Mouse (Mus musculus) hindbrain, embryonic 11.5 days (tissue): Measurements from ENCODE around the gene Slc25a43. TPM values are rescaled to one million over a fixed set of nuclear protein-coding genes. Genes with fewer than 3 reads are reported as not detected.
A peak's percentile ranks its signal among the peaks of the same experiment; 100 is the strongest.

Experiments used
- ATAC-seq: fragments of 200-750 bp; cut with Nextera tagmentation; 2 replicates; pipeline ENCODE4 v1.8.0; 2017; ENCODE audit warnings: mild to moderate bottlenecking, moderate TSS enrichment, moderate library complexity; ENCODE audit not compliant: low FRiP score
- DNase-seq: peaks from one replicate; pipeline ENCODE4 v3.0.0-alpha.2; 2015; ENCODE audit warnings: low spot score
- H3K27ac ChIP-seq: fragments of 300-500 bp; sonication (generic); 2 replicates; pipeline ENCODE4 v1.5.1; 2014; ENCODE audit warnings: mild to moderate bottlenecking, low read depth, low read length
- H3K27me3 ChIP-seq: fragments of 300-500 bp; sonication (generic); 2 replicates; pipeline ENCODE4 v1.6.1; 2014; ENCODE audit warnings: mild to moderate bottlenecking, low read length, moderate library complexity, mixed read lengths; ENCODE audit not compliant: control insufficient read depth, insufficient read depth
- H3K36me3 ChIP-seq: fragments of 300-500 bp; sonication (generic); 2 replicates; pipeline ENCODE4 v1.6.1; 2014; ENCODE audit warnings: mild to moderate bottlenecking, low read length, moderate library complexity, mixed read lengths; ENCODE audit not compliant: control insufficient read depth, insufficient read depth
- H3K4me1 ChIP-seq: fragments of 300-500 bp; sonication (generic); replicated peaks from 2 replicates; pipeline ENCODE4 v1.6.1; 2014; ENCODE audit warnings: low read length, mixed read lengths; ENCODE audit not compliant: control insufficient read depth, insufficient read depth
- H3K4me2 ChIP-seq: fragments of 300-500 bp; sonication (generic); replicated peaks from 2 replicates; pipeline ENCODE4 v1.6.1; 2014; ENCODE audit warnings: mild to moderate bottlenecking, low read depth, low read length
- H3K4me3 ChIP-seq: fragments of 300-500 bp; sonication (generic); 2 replicates; pipeline ENCODE4 v1.5.1; 2014; ENCODE audit warnings: low read depth, low read length
- H3K9ac ChIP-seq: fragments of 300-500 bp; sonication (generic); 2 replicates; pipeline ENCODE4 v1.6.1; 2014; ENCODE audit warnings: low read depth, low read length
- H3K9me3 ChIP-seq: fragments of 300-500 bp; sonication (generic); 2 replicates; pipeline ENCODE4 v1.6.1; 2016; ENCODE audit warnings: low read length; ENCODE audit not compliant: control insufficient read depth
- WGBS: fragments of 180-500 bp; shearing (Covaris S2); extraction: QIAGEN DNeasy Blood & Tissue Kit; methylation state at CpG from one replicate; pipeline ENCODE4 v1.1.7; 2014; 5-methylcytosine and 5-hydroxymethylcytosine counted together
- polyA plus RNA-seq: library from polyadenylated mRNA; unstranded; fragments of >200 nt; fragmentation: Nextera tagmentation; extraction: Ambion mirVana; gene quantifications from 2 replicates; pipeline ENCODE4 v1.2.1, GENCODE M21; 2014

The Slc25a43 gene
- polyA plus RNA-seq, 1 experiment from 2014 or later = 1.2 TPM

DNA sequence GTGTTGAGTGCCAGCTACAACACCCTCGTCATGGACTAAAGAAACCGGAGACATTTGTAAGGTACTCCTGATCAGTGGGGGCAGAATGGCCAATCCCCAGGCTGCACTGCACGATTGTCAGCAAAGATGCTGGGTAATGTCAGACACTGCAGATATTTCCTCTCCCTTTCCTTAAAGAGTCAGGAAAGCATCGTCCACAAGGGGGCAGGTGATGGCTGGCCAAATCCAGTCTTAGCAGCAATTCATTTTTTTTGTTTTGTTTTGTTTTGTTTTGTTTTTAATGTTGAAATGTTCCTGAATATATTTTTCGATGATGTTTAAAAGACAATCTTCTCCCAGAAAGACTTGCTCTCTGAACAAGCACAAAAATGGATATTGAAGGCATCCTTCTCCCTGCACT, 67.9 kb downstream of the Slc25a43 start:
- ATAC-seq (no peak), DNase-seq (peak; percentile 35)
- no peak overlapping the region for H3K27ac ChIP-seq
- no peaks in the 10 kb centered on the region for H3K27me3 ChIP-seq
- no peak overlapping the region for H3K9ac ChIP-seq
- no peaks in the 10 kb centered on the region for H3K9me3 ChIP-seq
- WGBS = 55% methylated on average over 5 of the region's 5 CpGs
- no peak overlapping the region for H3K4me2 ChIP-seq
- H3K4me3 ChIP-seq = no peak overlapping the region
- no peaks in the 10 kb centered on the region for H3K36me3 ChIP-seq
- no peaks in the 10 kb centered on the region for H3K4me1 ChIP-seq

- ATAC-seq = no peak
Measured at GRCm38 (mm10) chrX:36814161-36814836, 70.8 kb downstream of the Slc25a43 start.

GRCm38 (mm10) chrX:36815022-36815421, 71.6 kb downstream of the Slc25a43 start:
- DNase-seq (no peak), ATAC-seq (no peak)
- Histone ChIP-seq H3K27me3 (no peaks in the 10 kb centered on the region), H3K4me1 (no peaks in the 10 kb centered on the region), H3K9ac (no peak overlapping the region), H3K9me3 (no peaks in the 10 kb centered on the region), H3K36me3 (no peaks in the 10 kb centered on the region), H3K4me3 (no peak overlapping the region), H3K4me2 (no peak overlapping the region), H3K27ac (no peak overlapping the region)
- WGBS = 89% methylated on average over 4 of the region's 4 CpGs

More at GRCm38 (mm10) chrX:36814161-36814836, 70.8 kb downstream of the Slc25a43 start:
- Histone ChIP-seq H3K9me3 (no peaks in the 10 kb centered on the region), H3K4me1 (no peaks in the 10 kb centered on the region), H3K27ac (no peak overlapping the region), H3K27me3 (no peaks in the 10 kb centered on the region), H3K9ac (no peak overlapping the region), H3K36me3 (no peaks in the 10 kb centered on the region), H3K4me3 (no peak overlapping the region), H3K4me2 (no peak overlapping the region)
- WGBS = 91% methylated on average over 8 of the region's 8 CpGs
- DNase-seq = no peak

- no peak overlapping the region for H3K27ac ChIP-seq
- no peak overlapping the region for H3K4me3 ChIP-seq
- no peak overlapping the region for H3K4me2 ChIP-seq
- ATAC-seq = no peak
- 78% methylated on average over 4 of the region's 4 CpGs for WGBS
- no peaks in the 10 kb centered on the region for H3K4me1 ChIP-seq
- no peaks in the 10 kb centered on the region for H3K9me3 ChIP-seq
- DNase-seq = no peak
- H3K27me3 ChIP-seq = no peaks in the 10 kb centered on the region
- H3K36me3 ChIP-seq = no peaks in the 10 kb centered on the region
- H3K9ac ChIP-seq = no peak overlapping the region
Measured at GRCm38 (mm10) chrX:36815439-36815838, 72.0 kb downstream of the Slc25a43 start.

- Histone ChIP-seq H3K4me2 (peak overlapping the region; percentile 26), H3K4me3 (peak overlapping the region; percentile 8; the same call in 1 of the 2 replicates), H3K36me3 (no peaks in the 10 kb centered on the region), H3K9me3 (no peaks in the 10 kb centered on the region), H3K9ac (0 out of 2 replicates have a peak overlapping the region, but pooled peaks have one; percentile 23), H3K4me1 (no peaks in the 10 kb centered on the region), H3K27me3 (no peaks in the 10 kb centered on the region), H3K27ac (peak overlapping the region; percentile 89)
- ATAC-seq (peak; percentile 50), DNase-seq (peak; percentile 25)
- 27% methylated on average over 8 of the region's 8 CpGs for whole genome bisulfite sequencing
Measured at GRCm38 (mm10) chrX:36816368-36816899, 73.0 kb downstream of the Slc25a43 start.

DNA sequence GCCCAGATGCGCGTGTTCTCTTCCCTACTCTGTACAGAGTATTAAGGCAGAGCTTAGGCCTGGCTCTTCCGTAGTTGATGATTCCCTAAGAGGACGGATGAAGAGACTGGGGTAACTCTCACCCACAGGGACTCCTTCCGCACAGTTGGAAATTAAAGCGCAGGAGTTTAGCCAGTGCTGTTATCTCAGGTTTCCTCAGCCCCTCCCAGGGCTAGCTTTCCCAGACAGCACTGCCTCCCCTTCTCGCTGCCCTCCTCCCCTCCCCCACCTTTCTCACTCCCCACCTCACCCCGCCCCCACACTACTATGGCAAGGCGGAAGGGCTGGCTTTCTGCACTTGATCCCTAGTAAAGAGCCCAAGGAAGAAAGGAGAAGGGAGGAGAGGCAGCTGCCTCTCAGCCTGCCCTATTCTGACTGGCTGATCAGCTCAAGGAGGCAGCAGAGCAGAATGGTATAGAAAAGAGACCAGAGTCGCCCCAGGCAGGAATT, 73.5 kb downstream of the Slc25a43 start:
- 16% methylated on average over 10 of the region's 10 CpGs for WGBS
- 0 out of 2 replicates have a peak overlapping the region, but pooled peaks have one; percentile 23 for H3K9ac ChIP-seq

GRCm38 (mm10) chrX:36819575-36819974, 76.1 kb downstream of the Slc25a43 start:
- Histone ChIP-seq H3K9ac (no peak overlapping the region), H3K4me3 (no peak overlapping the region), H3K4me1 (no peaks in the 10 kb centered on the region), H3K36me3 (no peaks in the 10 kb centered on the region), H3K27me3 (no peaks in the 10 kb centered on the region), H3K27ac (no peak overlapping the region), H3K4me2 (no peak overlapping the region), H3K9me3 (no peaks in the 10 kb centered on the region)
- ATAC-seq (no peak), DNase-seq (no peak)
- 68% methylated on average over 3 of the region's 4 CpGs for WGBS

More for the DNA sequence above, 73.5 kb downstream of the Slc25a43 start:
- Histone ChIP-seq H3K9me3 (no peaks in the 10 kb centered on the region), H3K27ac (peak overlapping the region; percentile 89), H3K4me1 (no peaks in the 10 kb centered on the region), H3K27me3 (no peaks in the 10 kb centered on the region), H3K4me2 (peak overlapping the region; percentile 26), H3K4me3 (0 out of 2 replicates have a peak overlapping the region, but pooled peaks have one; percentile 2), H3K36me3 (no peaks in the 10 kb centered on the region)
- DNase-seq (peak; percentile 77), ATAC-seq (peak; percentile 87)

GRCm38 (mm10) chrX:36820201-36820600, 76.7 kb downstream of the Slc25a43 start:
- H3K9me3 ChIP-seq = no peaks in the 10 kb centered on the region
- H3K4me3 ChIP-seq = no peak overlapping the region
- no peak overlapping the region for H3K4me2 ChIP-seq
- ATAC-seq = peak; percentile 63
- 19% methylated on average over 4 of the region's 4 CpGs for WGBS
- H3K36me3 ChIP-seq = no peaks in the 10 kb centered on the region
- H3K4me1 ChIP-seq = no peaks in the 10 kb centered on the region
- no peak overlapping the region for H3K27ac ChIP-seq
- no peaks in the 10 kb centered on the region for H3K27me3 ChIP-seq
- H3K9ac ChIP-seq = no peak overlapping the region
- DNase-seq = peak; percentile 77
